Mouse (Mus musculus): ENCODE results near the gene Gm10100.

GRCm38 (mm10) chr10:77684181-77684580 is 42.1 kb upstream of the Gm10100 start:
- no peak for TF ChIP-seq POLR2A (IDR thresholded peaks at IDR 0.05; ENCODE audit: insufficient read depth, low read depth, low read length)
- no peak for TF ChIP-seq CTCF (IDR thresholded peaks at IDR 0.05)
